Mouse (Mus musculus): ENCODE data around the gene Sipa1.
"Not testable (repeated sequence)": the region's sequence is repeated elsewhere in the genome, so short reads cannot be mapped to it uniquely, and the experiment has no call there.

Gene Sipa1

GRCm38 (mm10) chr19:5662981-5663913 lies at the start of gene Sipa1:
Gene Sipa1, minus strand, starts transcription at chr19:5663707.
- DNase-seq = peak; percentile 96 to 97

- DNase-seq = no peak
Observed at GRCm38 (mm10) chr19:5713255-5713654, 49.7 kb upstream of the Sipa1 start.

DNA sequence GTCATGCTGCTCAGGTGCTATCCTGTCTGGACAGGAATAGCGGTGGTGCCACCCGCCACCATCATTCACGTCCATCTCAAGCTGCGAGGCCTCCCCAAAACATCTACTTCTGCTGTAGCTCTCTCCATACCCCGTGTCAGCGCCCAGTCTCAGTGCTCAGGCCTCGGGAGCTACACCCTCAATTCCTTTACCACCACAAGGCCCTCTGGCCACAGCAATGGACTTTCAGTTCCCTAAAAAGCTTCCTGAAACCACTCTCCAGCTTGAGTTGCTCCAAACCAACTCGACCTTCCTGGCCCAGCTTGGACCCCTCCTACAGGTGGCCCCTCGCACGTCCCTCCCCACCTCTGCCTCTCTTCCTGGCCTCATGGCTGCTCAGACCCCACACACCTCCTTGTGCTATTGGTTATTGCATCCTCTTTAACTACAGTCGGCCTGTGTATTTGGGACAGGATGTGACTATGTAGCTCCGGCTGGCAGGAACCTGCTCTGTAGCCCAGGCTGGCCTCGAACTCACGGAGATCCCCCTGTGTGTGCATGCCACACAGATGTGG lies 48.5 kb upstream of the Sipa1 start:
- DNase-seq = no peak

- peak; percentile 77 to 85 for DNase-seq
Observed at GRCm38 (mm10) chr19:5711218-5711617, 47.7 kb upstream of the Sipa1 start.

DNA sequence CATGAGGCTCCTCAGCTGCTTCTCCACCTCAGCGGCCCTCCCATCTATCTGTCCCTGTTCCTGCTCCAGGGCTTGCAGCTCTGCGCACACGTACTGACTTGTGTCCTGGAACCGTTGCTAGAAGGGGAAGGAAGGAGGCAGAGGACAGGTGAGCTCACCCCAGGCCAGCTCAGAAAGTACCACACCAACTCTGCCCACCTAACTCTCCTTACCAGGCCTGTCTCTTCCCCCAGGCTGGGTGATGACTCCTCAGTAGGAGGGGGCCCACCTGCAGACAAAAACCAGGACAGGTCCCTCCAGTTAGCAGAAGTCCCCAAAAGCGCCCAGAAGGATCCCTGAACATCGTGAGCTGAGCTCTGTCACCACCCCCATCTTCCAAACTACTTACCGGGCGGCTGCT lies 47.1 kb upstream of the Sipa1 start:
- DNase-seq = no peak

GRCm38 (mm10) chr19:5710068-5710467 lies 46.6 kb upstream of the Sipa1 start:
- no peak for DNase-seq

- peak; percentile 56 to 71 for DNase-seq
Observed at GRCm38 (mm10) chr19:5704801-5705571, 41.5 kb upstream of the Sipa1 start.

GRCm38 (mm10) chr19:5704163-5704800 lies 40.8 kb upstream of the Sipa1 start, which contains the start of gene Kcnk7:
Gene Kcnk7, plus strand, starts transcription at chr19:5704367.
- peak; percentile 76 to 77 for DNase-seq

DNA sequence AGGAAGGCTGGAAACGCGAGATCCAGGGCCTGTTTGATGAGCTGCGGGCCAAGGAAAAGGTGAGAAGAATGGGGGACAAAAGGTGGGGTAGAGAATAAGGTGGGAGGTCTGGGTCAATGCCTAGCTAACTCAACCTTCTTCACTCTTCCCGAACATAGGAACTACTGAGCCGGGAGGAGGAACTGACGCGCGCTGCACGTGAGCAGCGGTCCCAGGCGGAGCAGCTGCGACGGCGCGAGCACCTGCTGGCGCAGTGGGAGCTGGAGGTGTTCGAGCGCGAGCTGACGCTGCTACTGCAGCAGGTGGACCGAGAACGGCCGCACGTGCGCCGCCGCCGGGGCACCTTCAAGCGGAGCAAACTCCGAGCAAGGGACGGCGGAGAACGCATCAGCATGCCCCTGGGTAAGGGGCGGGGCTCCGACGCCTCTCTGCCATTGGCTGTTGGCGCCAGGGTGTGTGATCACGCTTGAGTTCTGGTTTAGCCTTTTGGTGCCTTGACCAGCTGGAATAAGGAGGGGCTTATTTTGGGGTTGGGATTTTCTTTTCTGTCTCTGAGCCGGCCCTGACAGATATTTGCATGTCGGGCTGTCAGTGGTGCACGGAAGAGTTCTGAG lies 32.4 kb upstream of the Sipa1 start:
- no peak for DNase-seq

GRCm38 (mm10) chr19:5693801-5694200 lies 30.3 kb upstream of the Sipa1 start:
- no peak for DNase-seq

DNA sequence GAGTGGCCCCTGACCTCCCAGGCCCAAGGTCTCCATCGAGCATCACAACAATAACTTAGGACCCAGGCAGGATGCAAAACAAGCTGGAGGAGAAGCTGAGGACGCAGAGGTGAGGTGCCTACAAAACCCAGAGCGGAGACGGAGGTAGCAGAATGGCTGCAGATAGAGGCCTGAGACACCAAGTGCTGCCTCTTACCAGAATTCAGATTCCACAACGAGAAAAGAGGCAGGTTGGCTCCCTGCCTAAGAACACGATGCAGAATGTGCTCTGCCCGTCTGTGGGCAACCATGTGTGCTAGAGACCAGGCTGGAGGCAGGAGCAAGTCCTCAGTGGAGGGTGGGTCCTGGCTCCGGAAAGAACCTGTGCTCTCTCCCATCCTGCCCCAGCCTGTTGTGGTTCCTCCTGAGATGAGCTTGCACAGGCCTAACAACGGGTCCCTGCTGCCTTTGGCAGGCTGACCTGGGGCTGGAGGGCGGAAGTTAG lies 29.4 kb upstream of the Sipa1 start:
- DNase-seq = peak in 1 of 2 experiments; percentile 23

DNA sequence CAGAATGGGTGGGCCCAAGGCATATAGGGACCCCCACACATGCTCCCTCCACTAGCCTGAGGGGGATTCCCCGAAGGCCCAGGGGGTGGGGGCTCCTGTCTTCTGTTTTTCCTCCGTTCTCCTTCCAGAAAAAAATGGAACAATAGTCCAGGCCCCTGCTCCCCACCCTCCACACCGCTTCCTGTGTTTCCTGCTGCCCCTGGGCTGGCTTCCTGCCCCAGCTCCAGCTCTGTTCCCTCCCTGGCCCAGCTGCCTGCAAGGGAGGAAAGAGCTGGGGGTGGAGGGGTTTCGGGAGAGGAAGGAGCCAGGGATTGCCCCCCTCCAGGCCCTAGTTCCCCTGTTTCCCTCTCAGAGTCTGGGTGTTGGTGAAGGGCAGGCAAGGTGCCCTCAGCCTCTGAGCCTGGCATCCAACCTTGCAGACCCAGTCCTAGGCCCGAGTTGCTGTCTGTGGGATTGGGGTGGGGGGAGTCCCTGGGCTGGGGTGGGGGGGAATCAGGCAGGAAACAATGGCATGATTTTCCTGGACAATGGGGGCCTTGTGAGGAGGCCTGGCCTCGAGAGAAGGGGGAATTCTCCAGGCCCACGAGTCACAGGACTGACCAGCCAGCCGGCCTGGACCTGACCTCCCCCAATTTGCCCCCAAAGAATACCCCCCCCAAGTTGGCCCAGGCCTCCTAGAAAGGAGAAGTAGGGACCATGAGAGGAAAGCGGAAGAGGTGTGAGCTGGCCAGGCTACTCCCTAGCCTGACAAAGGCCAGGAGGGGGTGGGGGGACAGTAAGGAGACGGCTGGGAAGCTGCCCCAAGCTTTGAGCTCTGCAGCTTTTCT lies 28.8 kb upstream of the Sipa1 start:
- peak; percentile 79 to 83 for DNase-seq

GRCm38 (mm10) chr19:5691601-5692000 lies 28.1 kb upstream of the Sipa1 start:
- DNase-seq = peak in 1 of 2 experiments; percentile 29

DNA sequence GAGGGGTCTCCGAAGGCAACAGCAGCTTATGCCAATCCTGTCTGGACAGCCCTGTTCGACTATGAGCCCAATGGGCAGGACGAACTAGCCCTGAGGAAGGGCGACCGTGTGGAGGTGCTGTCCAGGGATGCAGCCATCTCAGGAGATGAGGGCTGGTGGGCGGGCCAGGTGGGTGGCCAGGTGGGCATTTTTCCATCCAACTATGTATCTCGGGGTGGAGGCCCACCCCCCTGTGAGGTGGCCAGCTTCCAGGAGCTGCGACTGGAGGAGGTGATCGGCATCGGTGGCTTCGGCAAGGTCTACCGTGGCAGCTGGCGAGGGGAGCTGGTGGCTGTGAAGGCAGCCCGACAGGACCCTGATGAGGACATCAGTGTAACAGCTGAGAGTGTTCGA lies 26.8 kb upstream of the Sipa1 start:
- DNase-seq = peak in 1 of 2 experiments; percentile 36

DNA sequence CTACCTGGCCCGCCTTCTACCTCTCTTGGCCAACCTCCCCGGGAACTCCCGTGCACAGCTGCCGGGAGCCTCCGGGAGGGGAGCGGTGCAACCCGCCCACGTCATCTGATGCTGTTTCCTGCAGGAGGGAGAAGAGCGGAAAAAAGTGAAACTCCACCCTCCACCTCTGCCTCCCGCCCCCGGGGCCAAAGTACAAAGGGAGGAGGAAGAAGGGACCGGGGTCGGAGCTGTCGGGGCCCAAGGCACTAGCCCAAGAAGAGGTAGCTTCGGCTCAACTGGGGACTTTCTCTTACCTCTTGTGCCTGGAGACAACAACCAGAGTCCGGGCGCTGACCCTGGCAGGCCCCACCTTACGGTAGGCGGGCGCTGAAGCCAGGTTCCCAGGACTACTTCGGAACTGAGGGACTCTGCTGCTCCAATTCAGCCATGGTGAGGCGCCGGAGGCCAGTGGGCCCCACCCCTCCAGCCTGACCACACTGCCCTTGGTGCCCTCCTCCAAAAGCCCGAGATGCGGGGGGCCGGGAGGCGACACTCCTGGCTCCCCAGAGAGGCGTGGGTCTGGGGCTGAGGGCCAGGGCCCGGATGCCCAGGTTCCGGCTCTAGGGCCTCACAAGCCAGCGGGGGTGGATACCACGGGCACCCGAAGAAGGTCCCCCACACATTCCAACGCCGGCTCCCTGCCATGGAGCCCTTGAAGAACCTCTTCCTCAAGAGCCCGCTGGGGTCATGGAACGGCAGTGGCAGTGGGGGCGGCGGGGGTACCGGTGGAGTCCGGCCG lies 26.2 kb upstream of the Sipa1 start:
- peak; percentile 95 to 96 for DNase-seq

- DNase-seq = no peak
Observed at GRCm38 (mm10) chr19:5689088-5689428, 25.6 kb upstream of the Sipa1 start.

GRCm38 (mm10) chr19:5688200-5689087 lies 24.9 kb upstream of the Sipa1 start, which contains the start of the genes Map3k11 and Pcnx3:
Gene Map3k11, plus strand, starts transcription at chr19:5688742.
Gene Pcnx3, minus strand, starts transcription at chr19:5688908.
- DNase-seq = peak; percentile 98 to 99

- DNase-seq = no peak
Observed at GRCm38 (mm10) chr19:5687738-5688137, 24.2 kb upstream of the Sipa1 start.

DNA sequence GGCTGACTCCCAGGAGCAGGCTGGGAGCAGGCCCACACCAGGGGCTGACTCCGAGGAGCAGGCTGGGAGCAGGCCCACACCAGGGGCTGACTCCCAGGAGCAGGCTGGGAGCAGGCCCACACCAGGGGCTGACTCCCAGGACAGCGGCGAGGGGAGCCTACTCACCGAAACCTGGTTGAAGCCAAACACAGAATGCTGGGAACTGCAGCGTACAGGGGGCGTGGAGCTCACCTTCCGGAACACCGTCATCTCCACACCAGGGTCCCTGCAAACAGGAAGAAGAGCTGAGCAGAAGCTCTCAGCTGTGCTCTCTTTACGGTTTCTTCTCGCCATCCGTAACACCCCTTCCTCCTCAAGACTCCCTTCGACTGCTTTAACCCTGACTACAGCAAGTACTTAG lies 23.4 kb upstream of the Sipa1 start:
- DNase-seq = not testable (repeated sequence)

All from lung, adult 18-20 months (tissue).